In the genomic region with DNA sequence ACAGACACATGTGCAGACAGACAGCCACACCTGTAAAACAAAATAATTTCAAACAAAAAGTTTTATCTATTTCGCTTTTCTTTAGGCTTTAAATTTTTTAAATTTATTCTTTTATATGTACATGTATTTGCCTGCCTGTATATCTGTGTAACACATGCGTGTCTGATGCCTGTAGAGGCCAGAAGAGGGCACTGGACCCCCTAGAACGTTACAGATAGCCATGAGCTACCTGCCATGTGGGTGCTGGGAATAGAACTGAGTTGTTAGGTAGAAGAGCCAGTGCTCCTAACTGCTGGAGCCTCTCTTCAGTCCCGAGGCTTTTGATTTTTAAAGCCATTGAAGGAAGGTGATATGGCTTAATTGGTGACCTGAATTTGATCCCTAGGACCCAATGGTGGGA, we compare ENCODE assay signal across 16 mouse cellular contexts.
"Had no signal": no experiment of that assay in that cellular context is flagged by ENCODE, and none has a peak within 500 bp of the region (broad histone marks: within the 10 kb centered on the region; RNA-seq: fewer than 3 reads in every experiment).

No protein-coding gene starts in this region.

- H3K36me3 ChIP-seq: limb, embryonic 13.5 days; liver, embryonic 15.5 days; midbrain, embryonic 10.5 days; neural tube, embryonic 15.5 days had no signal

- H3K4me2 ChIP-seq: limb, embryonic 13.5 days; liver, embryonic 11.5 days; liver, embryonic 15.5 days; lung, embryonic 14.5 days; neural tube, embryonic 15.5 days had no signal

- H3K4me3 ChIP-seq: limb, embryonic 13.5 days; liver, embryonic 15.5 days; midbrain, embryonic 10.5 days; myocyte; neural tube, embryonic 15.5 days had no signal

- H3K27ac ChIP-seq: kidney, postnatal 0 days; limb, embryonic 13.5 days; liver, embryonic 15.5 days; midbrain, embryonic 10.5 days; neural tube, embryonic 15.5 days had no signal

- H3K4me1 ChIP-seq: liver, embryonic 15.5 days; midbrain, embryonic 10.5 days; neural tube, embryonic 15.5 days had no signal

- H3K9me3 ChIP-seq: limb, embryonic 13.5 days; liver, embryonic 15.5 days; midbrain, embryonic 10.5 days; neural tube, embryonic 15.5 days had no signal

- H3K27me3 ChIP-seq: limb, embryonic 13.5 days; liver, embryonic 15.5 days; neural tube, embryonic 15.5 days had no signal

- DNase-seq: kidney, adult 9 months; kidney, postnatal 36 days; left cerebral cortex, postnatal 4 days; lung, embryonic 14.5 days; lung, postnatal 10 days; lung, postnatal 4 days; midbrain, embryonic 14.5 days; right cerebral cortex, adult 18-20 months; spleen, adult 18-20 months had no signal

- H3K9ac ChIP-seq: limb, embryonic 13.5 days; liver, embryonic 15.5 days; lung, embryonic 14.5 days; neural tube, embryonic 15.5 days had no signal
